Mouse (Mus musculus) liver, embryonic 14.5 days (tissue): ENCODE measurements around the gene Ginm1. TPM values are rescaled to one million over a fixed set of nuclear protein-coding genes. Genes with fewer than 3 reads are reported as not detected.

Source experiments
- ATAC-seq: fragments of 200-750 bp; cut with Nextera tagmentation; 2 replicates; pipeline ENCODE4 v1.8.0; 2017; ENCODE audit warnings: moderate number of reproducible peaks, mild to moderate bottlenecking, moderate library complexity; ENCODE audit not compliant: insufficient read depth
- DNase-seq, 3 experiments: peaks; one replicate each; pipeline ENCODE4 v3.0.0-alpha.2; 2012 to 2013; ENCODE audit warnings: low read depth in 3 of 3, low spot score in 3 of 3
- H3K27ac ChIP-seq: fragments of 300-500 bp; sonication (generic); 2 replicates; pipeline ENCODE4 v1.5.1; 2014; ENCODE audit warnings: moderate library complexity, mild to moderate bottlenecking, control low read depth, inconsistent platforms
- H3K27me3 ChIP-seq: fragments of 300-500 bp; sonication (generic); 2 replicates; pipeline ENCODE4 v1.6.1; 2014; ENCODE audit warnings: mild to moderate bottlenecking, low read length, moderate library complexity; ENCODE audit not compliant: control insufficient read depth, insufficient read depth
- H3K36me3 ChIP-seq: fragments of 300-500 bp; sonication (generic); replicated peaks from 2 replicates; pipeline ENCODE4 v1.6.1; 2014; ENCODE audit warnings: low read depth; ENCODE audit not compliant: control insufficient read depth, insufficient read depth
- H3K4me1 ChIP-seq, 2 experiments: fragments of 200-500 bp in 1 of 2; fragments of 300-500 bp in 1 of 2; sonication (generic) in 1 of 2; replicated peaks; 2 replicates each; pipeline ENCODE4 v1.6.1; 2012 to 2014; ENCODE audit warnings: antibody characterized with exemption in 1 of 2, inconsistent platforms in 1 of 2, low read length in 1 of 2; ENCODE audit not compliant: control insufficient read depth in 2 of 2, insufficient read depth in 2 of 2
- H3K4me2 ChIP-seq: fragments of 300-500 bp; sonication (generic); 2 replicates; pipeline ENCODE4 v1.6.1; 2014; ENCODE audit warnings: low read depth, mild to moderate bottlenecking, control low read depth, moderate library complexity
- H3K4me3 ChIP-seq, 2 experiments: fragments of 200-500 bp in 1 of 2; fragments of 300-500 bp in 1 of 2; sonication (generic) in 1 of 2; 2 replicates each; pipeline ENCODE4 v1.5.1; 2012 to 2014; ENCODE audit warnings: low read depth in 2 of 2, low read length in 2 of 2, mild to moderate bottlenecking in 2 of 2, control low read depth in 1 of 2, inconsistent platforms in 1 of 2, moderate library complexity in 1 of 2; ENCODE audit not compliant: insufficient read depth in 1 of 2
- H3K9ac ChIP-seq: fragments of 300-500 bp; sonication (generic); replicated peaks from 2 replicates; pipeline ENCODE4 v1.6.1; 2014; ENCODE audit warnings: mild to moderate bottlenecking, control low read depth, moderate library complexity
- H3K9me3 ChIP-seq: fragments of 300-500 bp; sonication (generic); 2 replicates; pipeline ENCODE4 v1.6.1; 2016; ENCODE audit warnings: low read length, mixed read lengths; ENCODE audit not compliant: control insufficient read depth
- CTCF ChIP-seq: IDR thresholded peaks from 2 replicates; pipeline ENCODE4 v1.5.1; 2016; ENCODE audit warnings: antibody characterized with exemption, low read depth, control low read depth
- EP300 ChIP-seq: IDR thresholded peaks from 2 replicates; pipeline ENCODE4 v1.6.1; 2016; ENCODE audit warnings: antibody characterized with exemption, low read depth
- WGBS: fragments of 180-500 bp; shearing (Covaris S2); extraction: QIAGEN DNeasy Blood & Tissue Kit; methylation state at CpG from one replicate; pipeline ENCODE4 v1.1.7; 2014; ENCODE audit not compliant: insufficient replicate concordance; 5-methylcytosine and 5-hydroxymethylcytosine counted together
- microRNA-seq: library from miRNA; unstranded; fragments of <30 nt; microRNA quantifications from one replicate; pipeline ENCODE4, GENCODE M21; 2016
- polyA plus RNA-seq, 2 experiments: library from polyadenylated mRNA; depleted of rRNA in 1 of 2; stranded (reverse) in 1 of 2; unstranded in 1 of 2; fragments of >200 nt; fragmentation: Nextera tagmentation in 1 of 2; extraction: Ambion mirVana in 1 of 2; gene quantifications; 2 replicates each; pipeline versions ENCODE4 v1.2.1 to v1.2.3; 2012 to 2014

Gene Ginm1
- polyA plus RNA-seq, 2 experiments, result 12.3 to 26.9 TPM

GRCm38 (mm10) chr10:7727011-7727410, 65.6 kb downstream of the Ginm1 start:
- no peak overlapping the region for H3K27ac ChIP-seq
- no peaks in the 10 kb centered on the region for H3K36me3 ChIP-seq
- WGBS, result 11% methylated on average over 3 of the region's 3 CpGs
- H3K9ac ChIP-seq, result peak overlapping the region; percentile 60
- H3K27me3 ChIP-seq, result no peaks in the 10 kb centered on the region
- peak overlapping the region; percentile 95 for H3K4me2 ChIP-seq
- DNase-seq, result no peak
- peaks cover 5 to 10% of the 10 kb centered on the region in 2 experiments; a peak in 3 of 4 replicates for H3K4me1 ChIP-seq
- peak overlapping the region; percentile 40 to 86 for H3K4me3 ChIP-seq
- TF ChIP-seq EP300, result no peak
- H3K9me3 ChIP-seq, result no peaks in the 10 kb centered on the region
- ATAC-seq, result no peak

GRCm38 (mm10) chr10:7726501-7726812, 66.2 kb downstream of the Ginm1 start:
- DNase-seq (peak in 1 of 3 experiments; percentile 16), ATAC-seq (no peak)
- no peak for TF ChIP-seq CTCF
- TF ChIP-seq EP300, result no peak
- peaks cover 5 to 10% of the 10 kb centered on the region in 2 experiments; a peak in 3 of 4 replicates for H3K4me1 ChIP-seq
- H3K4me2 ChIP-seq, result peak overlapping the region; percentile 95
- H3K27ac ChIP-seq, result peak overlapping the region; percentile 40
- no peaks in the 10 kb centered on the region for H3K9me3 ChIP-seq
- WGBS, result 0% methylated on average over 8 of the region's 8 CpGs
- H3K9ac ChIP-seq, result peak overlapping the region; percentile 87
- no peaks in the 10 kb centered on the region for H3K36me3 ChIP-seq
- H3K4me3 ChIP-seq, result peak overlapping the region; percentile 85 to 86
- no peaks in the 10 kb centered on the region for H3K27me3 ChIP-seq

- peak within 1 kb of the TSS; percentile 85 to 86 for H3K4me3 ChIP-seq
- peak within 1 kb of the TSS; percentile 87 for H3K9ac ChIP-seq
- no peaks in the 10 kb centered on the region for H3K27me3 ChIP-seq
- H3K36me3 ChIP-seq, result no peaks in the 10 kb centered on the region
- WGBS, result under 1% methylated on average over 49 of the region's 49 CpGs
- H3K4me2 ChIP-seq, result peak within 1 kb of the TSS; percentile 95
- H3K27ac ChIP-seq, result peak within 1 kb of the TSS; percentile 67
- TF ChIP-seq EP300, result no peak
- TF ChIP-seq CTCF, result no peak
- H3K4me1 ChIP-seq, result peaks cover 5 to 10% of the 10 kb centered on the region in 2 experiments; a peak in 3 of 4 replicates
- DNase-seq, result peak; percentile 92 to 94 (median 92)
- ATAC-seq, result peak; percentile 97
- H3K9me3 ChIP-seq, result no peaks in the 10 kb centered on the region
Measured at GRCm38 (mm10) chr10:7725751-7726500, 66.7 kb downstream of the Ginm1 start, which contains the start of gene Katna1. Katna1 (plus strand) TSS chr10:7726000.

Small RNA genes lying within 50 kb of the gene (microRNA-seq; reads per million reads assigned to microRNA genes)
- 5.5 reads per million, percentile 9 among the genes with 10 or more reads in this experiment for gene Mir5104

Other genes with a start within 250 kb of the Ginm1 start
- gene Lrp11, start 203.0 kb downstream of the Ginm1 start, polyA plus RNA-seq (2012; rRNA removed), result 0.27 and 0.39 TPM in 2 replicates
- gene Lrp11, start 203.0 kb downstream of the Ginm1 start, polyA plus RNA-seq (2014; fragmentation: Nextera tagmentation; extraction: Ambion mirVana), result 0.24 and 0.51 TPM in 2 replicates
- gene Nup43, start 125.3 kb downstream of the Ginm1 start, polyA plus RNA-seq (2012; rRNA removed), result 15.7 and 19.7 TPM in 2 replicates
- 29.7 and 31.2 TPM in 2 replicates for gene Nup43, start 125.3 kb downstream of the Ginm1 start, polyA plus RNA-seq (2014; fragmentation: Nextera tagmentation; extraction: Ambion mirVana)
- 29.4 and 41.6 TPM in 2 replicates for gene Pcmt1, start 111.7 kb downstream of the Ginm1 start, polyA plus RNA-seq (2012; rRNA removed)
- 95.4 and 98.7 TPM in 2 replicates for gene Pcmt1, start 111.7 kb downstream of the Ginm1 start, polyA plus RNA-seq (2014; fragmentation: Nextera tagmentation; extraction: Ambion mirVana)
- 3.9 and 4.7 TPM in 2 replicates for gene Lats1, start 111.6 kb downstream of the Ginm1 start, polyA plus RNA-seq (2012; rRNA removed)
- gene Lats1, start 111.6 kb downstream of the Ginm1 start, polyA plus RNA-seq (2014; fragmentation: Nextera tagmentation; extraction: Ambion mirVana), result 2.8 and 3.7 TPM in 2 replicates
- gene Katna1, start 66.8 kb downstream of the Ginm1 start, polyA plus RNA-seq (2012; rRNA removed), result 3.3 and 6.9 TPM in 2 replicates
- gene Katna1, start 66.8 kb downstream of the Ginm1 start, polyA plus RNA-seq (2014; fragmentation: Nextera tagmentation; extraction: Ambion mirVana), result 31.6 and 31.9 TPM in 2 replicates
- gene Ppil4, start 67 bp upstream of the Ginm1 start, polyA plus RNA-seq (2012; rRNA removed), result 6.5 and 9.4 TPM in 2 replicates
- gene Ppil4, start 67 bp upstream of the Ginm1 start, polyA plus RNA-seq (2014; fragmentation: Nextera tagmentation; extraction: Ambion mirVana), result 20.7 and 23.3 TPM in 2 replicates
- 0.25 TPM in 2 replicates for gene Zc3h12d, start 39.6 kb upstream of the Ginm1 start, polyA plus RNA-seq (2012; rRNA removed)
- 0.15 and 0.29 TPM in 2 replicates for gene Zc3h12d, start 39.6 kb upstream of the Ginm1 start, polyA plus RNA-seq (2014; fragmentation: Nextera tagmentation; extraction: Ambion mirVana)
- 15.1 and 18.7 TPM in 2 replicates for gene Tab2, start 163.4 kb upstream of the Ginm1 start, polyA plus RNA-seq (2012; rRNA removed)
- 10.8 and 11.1 TPM in 2 replicates for gene Tab2, start 163.4 kb upstream of the Ginm1 start, polyA plus RNA-seq (2014; fragmentation: Nextera tagmentation; extraction: Ambion mirVana)